Mouse (Mus musculus): ENCODE measurements around the gene Fbxl4.
A peak's percentile ranks its signal among the peaks of the same experiment; 100 is the strongest.

- peak; percentile 42; the same call in 1 of the 2 replicates for TF ChIP-seq CTCF (IDR thresholded peaks at IDR 0.05; ENCODE audit: low read depth, low read length)
- TF ChIP-seq POLR2A (IDR thresholded peaks at IDR 0.05; ENCODE audit: borderline replicate concordance, low read depth, low read length) = no peak
These were observed 119.8 kb downstream of the Fbxl4 start for GRCm38 (mm10) chr4:22476967-22477710.

Data from bone marrow macrophage, adult 2 months (primary cell).